Mouse (Mus musculus): ENCODE data around the gene Ano6. TPM values are rescaled to one million over a fixed set of nuclear protein-coding genes. Genes with fewer than 3 reads are reported as not detected.

The Ano6 gene
- total RNA-seq, 2 experiments from 2014 or later = 48.6 to 51.2 TPM

GRCm38 (mm10) chr15:95802762-95803161 is 12.1 kb downstream of the Ano6 start:
- no peak for TF ChIP-seq CTCF (IDR thresholded peaks at IDR 0.05)
- DNase-seq = peak; percentile 80
- Histone ChIP-seq H3K4me3 (peak overlapping the region; percentile 55), H3K27ac (peak overlapping the region; percentile 92)
- intact Hi-C loops (cut with DNase I) = no loop called here

DNA sequence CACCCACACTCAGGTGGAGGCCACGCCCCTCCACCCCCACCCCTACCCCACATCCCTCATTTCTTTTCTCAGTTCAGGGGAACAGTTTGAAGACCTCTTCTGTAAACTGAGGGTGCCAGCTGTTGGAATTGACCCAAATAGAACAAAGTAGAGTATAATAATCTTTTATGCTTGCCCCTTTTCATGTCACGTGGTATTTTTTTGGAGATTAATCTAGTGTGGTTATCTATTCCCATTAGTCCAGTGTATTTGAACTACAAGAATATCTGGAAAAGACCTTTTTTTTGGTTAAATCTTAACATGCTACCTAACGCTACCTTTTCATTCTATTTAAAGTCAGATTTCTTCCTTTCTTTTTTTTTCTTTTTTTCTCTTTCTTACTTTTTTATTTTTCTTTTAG is 12.8 kb downstream of the Ano6 start:
- Histone ChIP-seq H3K4me3 (peak overlapping the region; percentile 55), H3K27ac (peak overlapping the region; percentile 92)
- intact Hi-C loops (cut with DNase I) = no loop called here
- DNase-seq = no peak
- no peak for TF ChIP-seq CTCF (IDR thresholded peaks at IDR 0.05)

DNA sequence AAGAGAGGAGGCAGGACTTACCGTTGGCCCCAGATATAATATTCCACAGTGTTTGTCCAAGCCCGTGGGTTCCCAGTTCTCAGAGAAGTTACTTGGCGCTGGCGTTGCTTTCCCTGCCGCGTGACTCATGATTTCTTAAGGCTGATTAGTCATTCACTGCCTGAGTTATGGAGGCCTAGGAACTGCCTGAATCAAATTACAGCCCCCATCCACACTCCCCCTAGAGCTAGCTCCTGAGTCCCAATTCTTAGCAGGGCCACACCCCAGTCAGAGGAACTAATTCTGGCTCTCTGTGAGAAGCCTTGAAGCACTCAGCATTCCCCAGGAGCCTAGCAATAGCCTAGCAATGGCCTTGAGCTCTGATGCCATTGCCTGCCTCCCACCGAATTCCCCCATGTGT is 13.6 kb downstream of the Ano6 start:
- Histone ChIP-seq H3K4me3 (peak overlapping the region; percentile 55), H3K27ac (peak overlapping the region; percentile 92)
- no peak for TF ChIP-seq CTCF (IDR thresholded peaks at IDR 0.05)
- DNase-seq = peak; percentile 91
- intact Hi-C loops (cut with DNase I) = no loop called here

DNA sequence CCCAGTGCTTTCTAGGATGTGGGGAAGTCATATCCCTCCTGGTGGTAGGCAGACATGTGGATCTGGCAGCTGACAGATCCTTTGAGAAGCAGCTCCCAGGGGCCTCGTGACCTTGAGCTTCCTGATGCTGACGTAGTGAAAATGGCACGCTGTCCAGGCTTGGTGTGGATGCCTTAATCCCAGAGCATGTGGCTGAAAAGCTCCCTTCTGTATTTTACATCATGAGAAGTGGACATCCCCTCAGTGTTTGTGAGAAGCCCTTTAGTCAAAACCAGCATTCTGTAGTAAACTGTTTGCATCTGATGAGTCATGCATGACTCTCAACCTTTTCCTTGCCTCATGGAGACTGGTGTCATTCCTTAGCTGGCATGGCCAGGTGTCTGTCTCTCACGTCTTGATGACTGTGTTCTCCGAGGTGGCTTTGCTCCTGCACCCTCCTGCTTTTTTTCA is 14.4 kb downstream of the Ano6 start:
- H3K27ac ChIP-seq = peak overlapping the region; percentile 92
- intact Hi-C loops (cut with DNase I) = no loop called here
- peak overlapping the region; percentile 55 for H3K4me3 ChIP-seq
- peak; percentile 4; the same call in 1 of the 2 replicates for TF ChIP-seq CTCF (IDR thresholded peaks at IDR 0.05)
- DNase-seq = peak; percentile 74

GRCm38 (mm10) chr15:95807908-95808307 is 17.3 kb downstream of the Ano6 start:
- intact Hi-C loops (cut with DNase I) = loop anchor here (2.0 kb wide), 1 partner anchor 21 kb away; no protein-coding TSS in a partner anchor
- Histone ChIP-seq H3K4me3 (no peak overlapping the region), H3K27ac (peak overlapping the region; percentile 13; the same call in 1 of the 2 replicates)

GRCm38 (mm10) chr15:95810357-95810761 is 19.7 kb downstream of the Ano6 start:
- intact Hi-C loops (cut with DNase I) = no loop called here
- no peak for DNase-seq
- H3K27ac ChIP-seq = peak overlapping the region; percentile 0; the same call in 1 of the 2 replicates
- H3K4me3 ChIP-seq = no peak overlapping the region
- no peak for TF ChIP-seq CTCF (IDR thresholded peaks at IDR 0.05)

More at GRCm38 (mm10) chr15:95807908-95808307, 17.3 kb downstream of the Ano6 start:
- no peak for DNase-seq
- no peak for TF ChIP-seq CTCF (IDR thresholded peaks at IDR 0.05)

DNA sequence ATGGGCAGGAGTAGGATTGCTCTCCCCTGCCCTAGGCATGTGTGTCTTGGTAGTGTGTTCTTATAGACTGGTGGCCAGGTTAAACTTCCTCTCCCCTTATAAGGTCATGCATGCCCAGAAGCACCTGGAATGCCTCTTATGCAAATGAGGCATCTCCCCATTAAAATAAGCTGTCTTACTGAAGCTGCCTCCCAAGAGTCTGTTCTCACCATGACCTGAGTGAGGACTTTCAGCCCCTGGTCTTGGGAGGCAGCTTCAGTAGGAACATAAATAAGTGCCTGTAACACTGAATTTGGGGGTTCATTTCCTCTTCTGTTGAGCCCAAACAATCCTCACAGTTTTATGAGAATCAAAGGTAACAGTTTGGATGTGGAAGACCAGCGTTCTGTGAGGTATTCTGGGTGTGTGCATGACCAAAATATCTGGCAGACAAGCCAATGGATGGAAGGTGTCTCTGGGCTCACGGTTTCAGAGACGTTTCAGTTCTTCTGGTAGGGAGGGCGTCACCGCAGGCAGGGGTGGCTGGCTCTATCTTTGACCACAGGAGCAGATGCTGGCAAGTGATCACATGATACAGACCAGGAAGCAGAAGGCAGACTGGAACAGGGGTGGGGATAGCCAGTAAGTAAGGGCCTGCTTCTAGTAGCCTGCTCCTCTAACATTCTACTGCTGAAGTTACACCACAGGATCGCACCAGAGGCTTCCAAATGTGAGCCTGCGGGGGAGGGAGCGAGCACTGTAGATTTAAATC is 22.4 kb downstream of the Ano6 start:
- intact Hi-C loops (cut with DNase I) = no loop called here
- no peak for DNase-seq
- no peak for TF ChIP-seq CTCF (IDR thresholded peaks at IDR 0.05)
- no peak overlapping the region for H3K4me3 ChIP-seq
- no peak overlapping the region; the same call in 1 of the 2 replicates for H3K27ac ChIP-seq

- no peak for TF ChIP-seq CTCF (IDR thresholded peaks at IDR 0.05)
- Histone ChIP-seq H3K27ac (no peak overlapping the region), H3K4me3 (no peak overlapping the region)
- intact Hi-C loops (cut with DNase I) = no loop called here
- DNase-seq = no peak
Measured at GRCm38 (mm10) chr15:95817501-95817900, 26.9 kb downstream of the Ano6 start.

DNA sequence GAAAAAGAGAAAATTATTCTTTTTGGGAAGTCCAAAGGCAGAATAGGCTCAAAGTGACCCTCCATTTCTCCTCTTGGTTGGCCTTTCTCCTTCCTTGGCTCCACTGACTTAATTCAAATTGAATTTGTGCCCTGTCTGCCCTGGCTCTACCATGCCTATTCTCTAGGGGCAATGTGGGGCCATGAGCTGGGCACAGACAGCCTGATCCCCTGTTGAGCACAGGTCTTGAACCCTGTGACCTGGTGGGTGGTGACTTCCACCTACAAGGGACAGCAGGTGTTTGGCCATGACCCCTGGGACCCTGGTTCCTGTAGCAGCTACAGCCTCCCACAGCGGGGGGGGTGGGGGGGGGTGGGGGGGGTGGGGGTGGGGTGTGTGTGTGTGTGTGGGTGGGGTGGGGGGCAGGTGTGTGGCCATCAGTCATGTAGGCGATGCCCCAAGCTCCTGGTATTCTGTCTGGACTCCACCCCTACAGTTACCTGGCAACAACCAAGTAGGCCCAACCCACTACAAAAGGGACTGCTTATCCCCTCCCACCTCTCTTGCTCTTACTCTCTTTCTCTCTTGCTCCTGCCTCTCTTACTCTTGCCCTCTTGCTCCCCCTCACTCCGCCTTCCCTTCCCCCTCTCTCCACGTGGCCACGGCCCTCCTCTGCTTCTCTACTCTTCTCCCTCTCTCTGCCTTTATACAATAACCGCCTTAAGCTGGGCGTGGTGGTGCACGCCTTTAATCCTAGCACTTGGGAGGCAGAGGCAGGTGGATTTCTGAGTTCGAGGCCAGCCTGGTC is 28.8 kb downstream of the Ano6 start:
- no peak overlapping the region; the same call in 1 of the 2 replicates for H3K27ac ChIP-seq
- H3K4me3 ChIP-seq = no peak overlapping the region
- intact Hi-C loops (cut with DNase I) = no loop called here
- TF ChIP-seq CTCF (IDR thresholded peaks at IDR 0.05) = no peak
- no peak for DNase-seq

GRCm38 (mm10) chr15:95820142-95820541 is 29.5 kb downstream of the Ano6 start:
- intact Hi-C loops (cut with DNase I) = no loop called here
- TF ChIP-seq CTCF (IDR thresholded peaks at IDR 0.05) = no peak
- no peak for DNase-seq
- Histone ChIP-seq H3K27ac (peak overlapping the region; percentile 43), H3K4me3 (no peak overlapping the region)

DNA sequence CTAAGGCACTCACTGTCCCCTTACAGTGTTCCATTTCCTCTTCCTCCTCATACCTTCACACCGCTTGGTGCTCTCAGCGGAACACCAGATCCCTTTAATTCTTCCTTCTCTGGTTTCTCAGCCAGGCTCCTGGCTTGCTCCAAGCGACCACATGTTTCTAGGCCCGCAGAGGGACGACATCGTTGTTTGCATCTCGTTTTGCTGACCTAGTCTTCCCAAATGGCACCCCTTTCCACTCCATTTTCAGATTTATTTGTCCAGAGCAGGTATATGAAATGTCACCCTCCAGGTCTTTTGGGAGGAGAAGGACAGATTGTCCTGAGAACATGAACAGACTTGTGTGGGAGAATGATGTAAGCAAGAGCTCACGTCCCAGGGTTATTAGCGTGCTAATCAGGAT is 30.0 kb downstream of the Ano6 start:
- no peak for TF ChIP-seq CTCF (IDR thresholded peaks at IDR 0.05)
- intact Hi-C loops (cut with DNase I) = no loop called here
- H3K27ac ChIP-seq = peak overlapping the region; percentile 16; the same call in 1 of the 2 replicates
- H3K4me3 ChIP-seq = no peak overlapping the region
- no peak for DNase-seq

- intact Hi-C loops (cut with DNase I) = no loop called here
- DNase-seq = no peak
- no peak overlapping the region for H3K4me3 ChIP-seq
- no peak overlapping the region for H3K27ac ChIP-seq
- no peak for TF ChIP-seq CTCF (IDR thresholded peaks at IDR 0.05)
Measured at GRCm38 (mm10) chr15:95822099-95822498, 31.5 kb downstream of the Ano6 start.

Data from gastrocnemius, adult 2 months (tissue).